Mouse (Mus musculus) left cerebral cortex, adult 2 months (tissue): ENCODE data around the gene Dnase2b. TPM values are rescaled to one million over a fixed set of nuclear protein-coding genes. Genes with fewer than 3 reads are reported as not detected.

Experiments used
- DNase-seq, 2 experiments: peaks; one replicate each; pipeline ENCODE4 v3.0.0; 2021 to 2022; ENCODE audit warnings: low spot score in 2 of 2, mixed read lengths in 1 of 2; ENCODE audit errors: extremely low spot score in 1 of 2
- H3K27ac ChIP-seq: fragments of 200-600 bp; 2 replicates; pipeline ENCODE4 v1.8.1; 2022
- H3K4me3 ChIP-seq: fragments of 200-600 bp; 2 replicates; pipeline ENCODE4 v1.8.1; 2022
- CTCF ChIP-seq: fragments of 200-600 bp; IDR thresholded peaks from 2 replicates; pipeline ENCODE4 v1.8.1; 2022; ENCODE audit warnings: antibody characterized with exemption, mild to moderate bottlenecking, moderate library complexity
- intact Hi-C: fragments of 180-260 bp; cut with DNase I; formaldehyde crosslinking; loops from one replicate; pipeline ENCODE4 v1.15.1; 2025
- long read RNA-seq, 2 experiments: library from polyadenylated mRNA; stranded (forward); transcript quantifications; one replicate each; pipeline ENCODE4 v2.0.0; 2021; ENCODE audit warnings: borderline mapping rate in 2 of 2
- total RNA-seq, 2 experiments: library from RNA; stranded (reverse); gene quantifications; 2 replicates each; pipeline ENCODE4 v1.2.3; 2021

Dnase2b gene
- not detected for total RNA-seq
- long read RNA-seq, experiment 1, result 0 reads
- long read RNA-seq, experiment 2, result 0 reads

DNA sequence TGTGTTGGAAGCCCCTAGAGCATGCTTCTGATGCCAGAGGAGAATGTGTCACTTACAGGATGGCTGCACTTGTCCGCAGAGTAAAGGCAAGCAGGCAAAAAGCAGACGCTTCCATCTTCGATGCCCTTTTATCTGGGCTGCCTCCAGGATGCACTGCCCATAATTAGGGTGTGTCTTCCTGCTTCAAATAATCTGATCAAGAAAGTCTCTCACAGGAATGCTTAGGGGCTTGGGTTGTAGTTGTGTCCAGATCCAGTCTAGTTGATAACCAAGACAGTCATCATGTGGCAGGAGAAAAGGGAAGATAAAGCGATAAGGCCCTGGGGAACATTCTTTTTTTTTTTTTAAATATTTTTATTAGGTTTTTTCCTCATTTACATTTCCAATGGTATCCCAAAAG, at the start of gene Dnase2b:
TSS of gene Dnase2b (minus strand) at position 101 of the 400 bp plus-strand sequence.
- no peak within 1 kb of the TSS for H3K27ac ChIP-seq
- H3K4me3 ChIP-seq, result no peak within 1 kb of the TSS
- no peak for DNase-seq
- intact Hi-C loops, result no loop called here
- no peak for TF ChIP-seq CTCF

DNA sequence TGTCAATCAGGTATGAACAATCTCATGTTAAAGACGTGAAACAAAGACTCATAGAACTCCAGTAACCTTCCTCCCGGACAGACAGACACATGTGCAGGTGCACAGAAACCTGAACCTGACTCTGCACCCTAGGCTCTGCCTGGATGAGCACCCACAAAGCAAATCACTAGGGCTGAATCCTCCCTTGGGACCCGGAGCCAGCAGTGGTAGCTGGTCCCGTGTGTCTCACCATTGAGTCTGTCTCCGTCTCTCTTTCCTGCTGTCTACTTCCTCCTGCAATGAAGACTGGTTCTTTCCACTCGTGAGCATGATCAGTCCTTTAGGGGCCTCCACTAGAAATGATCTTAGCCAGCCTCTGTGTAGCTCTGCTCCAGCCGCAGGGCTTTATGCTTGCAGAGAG, 46.5 kb upstream of the Dnase2b start:
- no peak for DNase-seq
- Histone ChIP-seq H3K27ac (no peak overlapping the region), H3K4me3 (no peak overlapping the region)
- intact Hi-C loops, result no loop called here
- no peak for TF ChIP-seq CTCF

- intact Hi-C loops, result no loop called here
- Histone ChIP-seq H3K4me3 (no peak overlapping the region), H3K27ac (no peak overlapping the region)
- no peak for DNase-seq
- TF ChIP-seq CTCF, result no peak
Observed at GRCm38 (mm10) chr3:146661001-146661400, 45.6 kb upstream of the Dnase2b start.

DNA sequence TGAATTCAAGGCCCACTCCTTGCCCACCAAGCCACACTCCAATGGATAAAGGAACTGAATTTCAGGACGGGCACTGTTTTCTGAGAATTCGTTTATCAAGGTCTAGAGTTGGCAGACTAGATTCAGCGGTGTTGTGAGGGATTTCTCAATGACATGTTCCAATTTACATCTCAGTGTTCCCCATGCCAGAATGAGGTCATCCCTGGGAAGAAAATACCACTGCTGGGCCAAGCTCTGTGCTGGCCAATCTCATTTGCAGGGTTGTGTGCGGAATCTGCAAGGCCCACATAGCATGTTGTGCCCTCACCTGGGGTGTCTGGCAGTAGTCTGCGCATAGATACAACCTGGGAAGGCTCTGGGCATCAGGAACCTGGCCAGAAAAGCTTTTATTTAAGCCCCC, 43.9 kb upstream of the Dnase2b start:
- intact Hi-C loops, result no loop called here
- H3K27ac ChIP-seq, result no peak overlapping the region
- no peak for DNase-seq
- no peak overlapping the region for H3K4me3 ChIP-seq
- no peak for TF ChIP-seq CTCF

- no peak for TF ChIP-seq CTCF
- intact Hi-C loops, result no loop called here
- no peak for DNase-seq
- no peak overlapping the region for H3K4me3 ChIP-seq
- H3K27ac ChIP-seq, result no peak overlapping the region
Observed at GRCm38 (mm10) chr3:146658061-146658639, 42.8 kb upstream of the Dnase2b start.

DNA sequence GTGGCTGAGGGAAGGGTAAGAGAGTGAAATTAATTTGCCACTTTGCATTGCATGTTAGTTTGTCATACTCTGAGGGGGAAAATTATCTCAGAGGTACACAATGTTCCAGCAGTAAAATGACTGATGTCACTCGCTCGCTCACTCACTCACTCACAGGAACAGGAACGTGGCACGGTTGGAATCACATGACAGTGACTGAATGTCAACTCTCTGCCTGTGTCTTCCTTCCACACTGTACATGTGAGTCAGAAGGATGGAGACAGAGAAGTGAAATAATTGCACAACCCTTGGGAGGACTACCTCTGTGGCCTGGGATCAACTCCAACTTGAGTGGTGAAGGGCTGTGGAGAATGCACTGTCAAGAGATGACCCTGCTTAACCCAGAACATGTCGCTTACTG, 42.0 kb upstream of the Dnase2b start:
- no peak overlapping the region for H3K4me3 ChIP-seq
- no peak for DNase-seq
- H3K27ac ChIP-seq, result no peak overlapping the region
- TF ChIP-seq CTCF, result no peak
- intact Hi-C loops, result no loop called here

DNA sequence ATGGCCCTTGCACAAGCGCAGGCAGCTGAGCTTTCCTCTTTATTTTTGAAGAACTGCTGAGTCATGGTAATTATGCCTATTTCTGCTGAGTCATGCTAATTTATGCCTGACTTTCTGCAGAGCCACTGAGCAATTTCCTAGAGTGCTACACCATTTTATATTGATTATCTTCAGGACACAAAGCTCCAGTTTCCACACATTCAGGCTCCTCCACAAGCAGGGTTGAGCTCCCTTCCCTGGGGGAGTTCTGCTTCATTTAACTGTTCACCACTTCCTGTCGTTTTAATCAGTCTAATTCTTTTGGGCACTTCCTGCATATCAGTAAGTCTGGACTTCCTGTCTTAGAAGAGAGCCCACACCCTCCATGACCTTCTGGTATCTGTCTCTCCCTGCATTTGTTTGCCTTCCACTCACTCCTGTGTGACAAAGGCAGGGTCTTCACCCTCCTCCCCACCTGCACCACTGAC, 39.7 kb upstream of the Dnase2b start:
- TF ChIP-seq CTCF, result no peak
- intact Hi-C loops, result no loop called here
- Histone ChIP-seq H3K4me3 (no peak overlapping the region), H3K27ac (no peak overlapping the region)
- no peak for DNase-seq

- H3K27ac ChIP-seq, result no peak overlapping the region
- TF ChIP-seq CTCF, result no peak
- intact Hi-C loops, result no loop called here
- DNase-seq, result no peak
- H3K4me3 ChIP-seq, result no peak overlapping the region
Observed at GRCm38 (mm10) chr3:146653692-146654091, 38.3 kb upstream of the Dnase2b start.

DNA sequence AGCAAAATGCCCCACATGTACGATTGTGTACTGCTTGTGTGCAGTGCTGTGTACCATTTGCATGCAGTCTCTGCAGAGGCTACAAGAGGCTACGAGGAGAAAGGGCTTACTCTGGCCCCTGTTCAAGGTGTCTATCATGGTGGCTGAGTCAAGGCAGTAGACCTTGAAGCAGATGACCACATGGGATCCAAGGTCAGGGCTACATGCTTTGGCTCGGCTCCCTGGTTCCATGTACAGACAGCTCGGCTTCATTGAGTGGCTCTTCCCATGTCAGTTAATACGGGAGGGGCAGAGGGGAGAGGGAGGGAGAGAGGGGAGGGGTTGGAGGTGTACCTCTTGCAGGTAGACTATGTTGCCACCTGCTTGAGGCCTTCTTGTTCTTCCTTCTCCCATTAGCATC, 37.0 kb upstream of the Dnase2b start:
- Histone ChIP-seq H3K27ac (no peak overlapping the region), H3K4me3 (no peak overlapping the region)
- DNase-seq, result no peak
- intact Hi-C loops, result no loop called here
- no peak for TF ChIP-seq CTCF

DNA sequence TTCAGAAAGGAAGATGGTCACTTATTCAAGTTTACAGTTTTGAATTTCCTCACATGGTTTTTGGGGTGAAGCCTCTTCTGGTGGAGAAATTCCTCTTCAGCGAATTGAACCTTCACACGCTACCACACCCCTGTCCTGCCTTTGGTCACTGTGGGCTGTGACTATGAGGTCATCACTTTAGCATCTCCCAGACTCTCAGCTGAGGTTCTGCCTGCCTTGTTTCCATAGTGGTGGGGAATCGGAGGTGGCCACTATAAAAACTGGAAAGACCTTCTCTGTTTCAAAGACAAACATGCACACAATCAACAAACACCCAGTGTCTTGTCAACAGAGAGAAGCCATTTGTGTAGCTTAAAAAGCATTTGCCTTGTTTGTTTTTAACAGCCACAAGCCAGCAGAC, 35.8 kb upstream of the Dnase2b start, which contains the start of gene 4930503B20Rik:
TSS of gene 4930503B20Rik (minus strand) at position 101 of the 400 bp plus-strand sequence.
- DNase-seq, result no peak
- TF ChIP-seq CTCF, result no peak
- Histone ChIP-seq H3K27ac (no peak within 1 kb of the TSS), H3K4me3 (no peak within 1 kb of the TSS)
- intact Hi-C loops, result no loop called here

DNA sequence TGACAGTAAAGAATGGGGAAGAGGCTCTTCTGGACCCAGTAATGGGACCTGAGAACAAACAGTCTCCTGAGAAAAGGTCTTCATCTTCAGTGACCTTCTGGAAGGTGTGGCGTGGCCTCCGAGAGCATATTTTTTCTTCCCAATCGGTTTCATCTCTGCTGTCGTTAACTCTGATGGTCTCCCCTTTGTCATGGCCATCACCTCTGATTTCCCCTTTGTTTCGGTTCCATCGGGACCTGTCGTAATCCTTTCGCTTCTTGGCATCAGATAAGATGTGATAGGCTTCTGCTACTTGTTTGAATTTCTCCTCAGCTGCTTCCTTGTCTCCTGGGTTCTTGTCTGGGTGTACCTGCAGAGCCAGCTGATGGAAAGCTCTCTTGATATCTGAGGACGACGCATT, 35.3 kb upstream of the Dnase2b start:
- intact Hi-C loops, result no loop called here
- no peak for DNase-seq
- no peak overlapping the region for H3K4me3 ChIP-seq
- no peak overlapping the region for H3K27ac ChIP-seq
- TF ChIP-seq CTCF, result no peak

- Histone ChIP-seq H3K27ac (no peak overlapping the region), H3K4me3 (no peak overlapping the region)
- no peak for TF ChIP-seq CTCF
- DNase-seq, result no peak
- intact Hi-C loops, result no loop called here
Observed at GRCm38 (mm10) chr3:146649311-146649894, 34.0 kb upstream of the Dnase2b start.
